22 mouse cellular contexts compared by ENCODE assay signal in genomic region chr12:28795041-28795440, GRCm38 (mm10). TPM values are rescaled to one million over a fixed set of nuclear protein-coding genes. Genes with fewer than 3 reads are reported as not detected.
DNase-seq lines count a peak whose midpoint lies in the region; ATAC-seq and TF ChIP-seq lines count a peak whose summit lies in the region.
"Had no signal": no experiment of that assay in that cellular context is flagged by ENCODE, and none has a peak within 500 bp of the region (broad histone marks: within the 10 kb centered on the region; RNA-seq: fewer than 3 reads in every experiment).

No protein-coding gene starts in this region.

- no peaks in the 10 kb centered on the region for H3K36me3 ChIP-seq in midbrain, embryonic 14.5 days (ENCODE audit: control insufficient read depth, insufficient read depth, low read length)
- no peaks in the 10 kb centered on the region for H3K36me3 ChIP-seq in midbrain, postnatal 0 days (ENCODE audit: insufficient read depth, low read length)
- H3K36me3 ChIP-seq: embryonic facial prominence, embryonic 13.5 days; forebrain, embryonic 12.5 days; heart, embryonic 15.5 days; hindbrain, embryonic 15.5 days had no signal

- peaks cover 10% of the 10 kb centered on the region for H3K4me1 ChIP-seq in midbrain, embryonic 14.5 days (ENCODE audit: control insufficient read depth, insufficient read depth, low read length)
- H3K4me1 ChIP-seq in midbrain, postnatal 0 days (ENCODE audit: insufficient read depth, low read length): peaks cover 4% of the 10 kb centered on the region; the same call in 1 of the 2 replicates

- DNase-seq in cerebellum, postnatal 14 days: peak; percentile 38
- DNase-seq in cerebellum, adult 11-12 months: no peak
- peak; percentile 37 for DNase-seq in layer of hippocampus, adult 11-12 months (ENCODE audit: low spot score)
- no peak for DNase-seq in layer of hippocampus, postnatal 10 days (ENCODE audit: low spot score in 2 of 2)
- DNase-seq in midbrain, embryonic 14.5 days: peak; percentile 33
- no peak for DNase-seq in midbrain, postnatal 0 days (ENCODE audit: low spot score)
- DNase-seq in testis, postnatal 14 days (ENCODE audit: low spot score): peak; percentile 41
- DNase-seq: adrenal gland, adult 2 months; adrenal gland, postnatal 36 days; cerebellum, adult 18-20 months; cerebellum, postnatal 25 days; gastrocnemius, adult 2 months; gastrocnemius, postnatal 25 days; heart, adult 11 months; heart, postnatal 36 days had no signal

- 86% methylated on average over 3 of the region's 3 CpGs for WGBS in midbrain, embryonic 14.5 days
- 78% methylated on average over 3 of the region's 3 CpGs for WGBS in midbrain, postnatal 0 days

- H3K4me3 ChIP-seq in midbrain, embryonic 14.5 days (replicated peaks; ENCODE audit: low read depth, low read length): no peak overlapping the region
- no peak overlapping the region for H3K4me3 ChIP-seq in midbrain, postnatal 0 days (ENCODE audit: low read depth, low read length)
- H3K4me3 ChIP-seq: embryonic facial prominence, embryonic 13.5 days; forebrain, embryonic 12.5 days; gastrocnemius, adult 2 months; heart, embryonic 15.5 days; hindbrain, embryonic 15.5 days had no signal

- no peak for TF ChIP-seq CTCF in midbrain, postnatal 0 days (IDR thresholded peaks at IDR 0.05)

- H3K9me3 ChIP-seq in midbrain, embryonic 14.5 days (ENCODE audit: control insufficient read depth, low read length): no peaks in the 10 kb centered on the region
- H3K9me3 ChIP-seq in midbrain, postnatal 0 days (ENCODE audit: low read length): no peaks in the 10 kb centered on the region
- H3K9me3 ChIP-seq: embryonic facial prominence, embryonic 13.5 days; forebrain, embryonic 12.5 days; heart, embryonic 15.5 days; hindbrain, embryonic 15.5 days had no signal

- H3K27me3 ChIP-seq in midbrain, embryonic 14.5 days (ENCODE audit: control insufficient read depth, insufficient read depth, low read length): no peaks in the 10 kb centered on the region
- H3K27me3 ChIP-seq in midbrain, postnatal 0 days (ENCODE audit: insufficient read depth, low read length): no peaks in the 10 kb centered on the region
- H3K27me3 ChIP-seq: CH12.LX; embryonic facial prominence, embryonic 13.5 days; heart, embryonic 15.5 days; hindbrain, embryonic 15.5 days had no signal

- no peak overlapping the region for H3K9ac ChIP-seq in midbrain, embryonic 14.5 days (replicated peaks; ENCODE audit: low read length)
- H3K9ac ChIP-seq in midbrain, postnatal 0 days (replicated peaks; ENCODE audit: low read length, poor library complexity, severe bottlenecking): no peak overlapping the region
- H3K9ac ChIP-seq: embryonic facial prominence, embryonic 13.5 days; forebrain, embryonic 12.5 days; heart, embryonic 15.5 days; hindbrain, embryonic 15.5 days had no signal

- ATAC-seq in midbrain, embryonic 14.5 days (ENCODE audit: low FRiP score, low TSS enrichment): no peak
- no peak for ATAC-seq in midbrain, postnatal 0 days (ENCODE audit: low FRiP score)
- ATAC-seq in megakaryocyte progenitor cell, adult 5-6 weeks (replicated peaks; ENCODE audit: poor library complexity): no peak
- ATAC-seq: intestine, embryonic 16.5 days had no signal

- no peak overlapping the region for H3K27ac ChIP-seq in midbrain, embryonic 14.5 days (replicated peaks; ENCODE audit: low read depth, low read length)
- H3K27ac ChIP-seq in midbrain, postnatal 0 days (ENCODE audit: low read depth, low read length): no peak overlapping the region
- H3K27ac ChIP-seq: embryonic facial prominence, embryonic 13.5 days; forebrain, embryonic 12.5 days; gastrocnemius, adult 2 months; heart, embryonic 15.5 days; hindbrain, embryonic 15.5 days had no signal

- no peak overlapping the region for H3K4me2 ChIP-seq in midbrain, embryonic 14.5 days (ENCODE audit: low read length)
- no peak overlapping the region for H3K4me2 ChIP-seq in midbrain, postnatal 0 days (ENCODE audit: low read depth, low read length, poor library complexity, severe bottlenecking)
- H3K4me2 ChIP-seq: embryonic facial prominence, embryonic 13.5 days; forebrain, embryonic 12.5 days; heart, embryonic 15.5 days; hindbrain, embryonic 15.5 days had no signal

RNA-seq across cellular contexts. Expression of gene Eipr1, which starts 43.4 kb away (rescaled TPM):
- 10 to 100 TPM; 41.6 to 47.7 TPM for total RNA-seq in layer of hippocampus, postnatal 10 days (2021)
- polyA plus RNA-seq in midbrain, embryonic 14.5 days (2014; fragmentation: Nextera tagmentation; extraction: Ambion mirVana): 77.0 and 80.4 TPM in 2 replicates
- total RNA-seq in midbrain, postnatal 0 days (2014; rRNA removed): 57.4 and 62.2 TPM in 2 replicates
- 59.6 and 66.4 TPM in 2 replicates for polyA plus RNA-seq in midbrain, postnatal 0 days (2015; fragmentation: Nextera tagmentation; extraction: Ambion mirVana)
- total RNA-seq in megakaryocyte progenitor cell, adult 5-6 weeks (2015): 21.6 and 25.1 TPM in 2 replicates
- total RNA-seq in megakaryocyte progenitor cell, adult 5-6 weeks (2017): 26.6 and 26.9 TPM in 2 replicates

RNA-seq across cellular contexts. Expression of gene Trappc12, which starts 44.8 kb away (rescaled TPM):
- total RNA-seq in layer of hippocampus, postnatal 10 days (2021): 10 to 100 TPM; 45.6 to 47.0 TPM
- polyA plus RNA-seq in midbrain, embryonic 14.5 days (2014; fragmentation: Nextera tagmentation; extraction: Ambion mirVana): 43.3 and 49.8 TPM in 2 replicates
- total RNA-seq in midbrain, postnatal 0 days (2014; rRNA removed): 53.2 and 54.4 TPM in 2 replicates
- 37.9 and 38.8 TPM in 2 replicates for polyA plus RNA-seq in midbrain, postnatal 0 days (2015; fragmentation: Nextera tagmentation; extraction: Ambion mirVana)
- total RNA-seq in megakaryocyte progenitor cell, adult 5-6 weeks (2015): 28.1 and 34.0 TPM in 2 replicates
- 41.1 and 47.3 TPM in 2 replicates for total RNA-seq in megakaryocyte progenitor cell, adult 5-6 weeks (2017)

Comparison
In these comparisons a context has a peak if more than half of its experiments do, and no peak if none do; other contexts are left out.
1. DNase-seq: peak in cerebellum, postnatal 14 days (2 of 2), layer of hippocampus, adult 11-12 months (single experiment), midbrain, embryonic 14.5 days (single experiment) and testis, postnatal 14 days (single experiment); none in cerebellum, adult 11-12 months (single experiment), layer of hippocampus, postnatal 10 days (0 of 2) and midbrain, postnatal 0 days (single experiment).